Mouse (Mus musculus): ENCODE data around the gene Mat2a. TPM values are rescaled to one million over a fixed set of nuclear protein-coding genes. Genes with fewer than 3 reads are reported as not detected.

The Mat2a gene
- total RNA-seq, 2 experiments from 2014 or later, result 173 to 191 TPM

DNA sequence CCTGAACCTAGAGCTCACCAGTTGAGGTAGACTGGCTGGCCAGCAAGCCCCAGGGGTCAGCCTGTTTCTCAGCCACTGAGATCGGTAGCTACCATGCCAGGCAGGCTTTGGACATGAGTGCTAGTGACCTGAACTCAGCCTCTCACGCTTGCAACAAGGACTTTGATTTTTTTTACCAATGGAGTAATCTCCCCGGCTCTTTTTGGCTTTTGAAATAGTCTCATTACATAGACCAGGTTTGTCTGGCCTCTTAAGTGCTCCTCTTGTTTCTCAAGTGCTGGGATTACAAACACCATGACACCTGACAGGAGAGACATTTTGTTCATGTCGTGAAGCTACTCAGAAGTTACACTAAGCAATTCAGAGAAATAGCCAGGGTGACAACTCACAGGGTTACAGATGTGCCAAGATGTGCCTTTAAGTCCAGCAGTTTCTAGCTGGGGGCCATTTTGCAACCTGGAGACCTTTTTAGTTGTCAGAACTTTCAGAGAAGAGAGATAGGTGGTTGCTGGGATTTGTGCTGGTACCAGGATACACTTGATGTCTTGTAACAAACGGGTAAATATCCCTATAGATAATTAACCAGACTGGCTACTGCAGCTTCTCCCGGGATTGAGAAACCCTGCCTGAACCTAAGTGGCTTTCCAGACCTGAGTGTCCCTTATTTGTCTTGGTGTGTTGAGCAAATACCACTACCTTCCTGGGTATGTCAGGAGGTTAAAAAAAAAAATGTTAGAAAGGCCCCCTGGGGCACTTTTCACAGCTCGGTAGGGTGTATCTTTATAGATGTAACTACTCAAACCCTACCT, 23.2 kb downstream of the Mat2a start:
- no peak for DNase-seq (ENCODE audit: low spot score in 2 of 2)

DNA sequence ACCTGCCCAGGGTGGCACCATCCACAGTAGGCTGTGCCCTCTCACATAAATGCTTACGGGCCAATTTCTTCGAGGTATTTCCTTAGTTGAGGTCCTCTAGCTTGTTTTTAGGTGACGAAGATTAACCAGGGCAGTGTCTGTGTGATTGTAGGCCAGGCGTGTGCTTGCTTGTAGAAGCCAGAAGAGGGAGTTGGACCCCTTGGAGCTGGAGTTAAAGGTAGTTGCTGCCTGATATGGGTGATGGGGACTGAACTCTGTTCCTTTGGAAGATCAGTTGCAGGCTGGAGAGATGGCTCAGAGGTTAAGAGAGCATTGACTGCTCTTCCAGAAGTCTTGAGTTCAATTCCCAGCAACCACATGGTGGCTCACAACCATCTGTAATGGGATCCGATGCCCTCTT, 24.2 kb downstream of the Mat2a start:
- DNase-seq (ENCODE audit: low spot score in 2 of 2), result no peak

DNA sequence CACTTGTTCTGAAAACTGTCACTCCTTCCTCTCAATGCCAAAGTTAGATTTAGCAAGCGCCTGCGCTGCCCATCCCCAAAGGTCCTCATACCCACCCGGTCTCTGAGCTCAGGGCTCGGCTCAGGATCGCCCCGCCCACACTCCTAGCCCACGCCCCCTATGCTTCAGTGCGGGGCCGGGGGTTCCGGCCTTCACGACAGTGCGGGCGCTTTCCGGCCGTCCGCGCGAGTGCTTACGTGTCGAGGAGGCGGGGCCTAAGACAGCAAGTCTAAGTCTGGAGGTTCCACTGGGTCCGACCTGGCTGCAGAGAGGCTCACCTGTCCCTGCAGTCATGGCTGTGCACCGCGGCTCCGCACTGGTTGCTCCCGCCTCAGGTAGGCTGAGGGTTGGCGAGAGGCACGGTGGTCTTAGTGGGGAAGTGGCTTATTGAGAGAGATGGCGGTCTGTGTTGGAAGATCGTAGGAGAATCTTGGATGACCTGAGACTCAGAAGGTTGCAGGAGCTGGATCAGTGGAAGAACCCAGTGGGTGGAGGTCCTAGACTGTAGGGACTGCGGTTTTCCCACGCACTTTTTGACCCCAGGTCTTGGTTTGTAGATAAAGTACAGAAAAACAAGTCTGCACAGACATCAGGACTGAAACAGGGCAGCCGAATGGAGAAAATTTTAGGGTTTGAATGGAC, 25.1 kb downstream of the Mat2a start, which contains the start of gene Ggcx:
Gene Ggcx (plus strand): TSS at position 233 of the 681 bp plus-strand sequence.
- DNase-seq (ENCODE audit: low spot score in 2 of 2), result peak; percentile 91 to 94

DNA sequence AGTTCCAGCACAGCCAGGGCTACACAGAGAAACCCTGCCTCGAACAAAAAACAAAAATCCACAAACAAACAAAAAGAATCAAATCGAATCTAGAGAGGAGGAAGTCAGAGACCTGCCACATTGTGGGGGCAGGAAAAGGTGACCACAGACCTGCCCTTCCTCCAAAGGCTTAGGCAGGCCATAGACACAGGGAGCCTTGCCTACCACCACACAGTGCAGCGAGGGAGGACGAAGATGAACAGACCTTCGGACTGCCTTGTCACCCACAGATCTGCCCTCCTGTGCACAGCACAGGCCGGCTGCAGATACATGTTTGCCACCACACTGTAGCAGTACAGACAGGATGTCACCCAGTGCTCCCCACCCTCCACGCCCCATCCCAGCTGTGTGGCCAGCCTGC, 28.8 kb downstream of the Mat2a start:
- no peak for DNase-seq (ENCODE audit: low spot score in 2 of 2)

DNA sequence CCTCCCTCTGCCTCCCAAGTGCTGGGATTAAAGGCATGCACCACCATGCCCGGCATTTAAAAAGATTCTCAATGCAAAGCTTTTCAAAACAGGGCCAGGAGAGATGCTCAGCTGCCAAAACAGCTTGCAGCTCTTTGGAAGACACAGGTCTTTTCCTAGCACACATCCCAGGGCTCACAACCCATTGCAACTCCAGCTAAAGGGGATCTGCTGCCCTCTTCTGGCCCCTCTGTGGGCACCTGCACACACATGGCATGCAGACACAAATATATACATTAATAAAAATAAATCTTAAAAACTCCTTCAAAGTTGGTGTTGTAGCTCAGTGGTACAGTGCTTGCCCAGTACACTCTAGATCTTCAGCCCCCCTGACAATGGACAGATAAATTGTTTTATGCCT, 29.4 kb downstream of the Mat2a start:
- no peak for DNase-seq (ENCODE audit: low spot score in 2 of 2)

DNA sequence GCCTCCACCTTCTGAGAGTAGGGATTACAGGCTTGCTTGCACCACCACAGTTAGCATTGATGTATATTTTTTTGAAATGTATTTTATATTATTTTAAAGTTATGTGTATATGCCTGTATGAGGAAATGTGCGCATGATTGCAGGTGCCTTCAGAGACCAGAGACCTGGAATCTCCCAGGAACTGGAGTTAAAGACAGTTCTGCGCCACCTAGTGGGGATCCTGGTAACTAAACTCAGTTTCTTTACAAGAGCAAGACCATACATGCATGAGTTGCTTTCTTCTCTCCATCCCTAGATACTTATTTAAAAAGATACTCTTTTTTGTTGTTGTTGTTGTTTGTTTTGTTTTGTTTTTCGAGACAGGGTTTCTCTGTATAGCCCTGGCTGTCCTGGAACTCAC, 29.8 kb downstream of the Mat2a start:
- DNase-seq (ENCODE audit: low spot score in 2 of 2), result peak; percentile 64 to 73

DNA sequence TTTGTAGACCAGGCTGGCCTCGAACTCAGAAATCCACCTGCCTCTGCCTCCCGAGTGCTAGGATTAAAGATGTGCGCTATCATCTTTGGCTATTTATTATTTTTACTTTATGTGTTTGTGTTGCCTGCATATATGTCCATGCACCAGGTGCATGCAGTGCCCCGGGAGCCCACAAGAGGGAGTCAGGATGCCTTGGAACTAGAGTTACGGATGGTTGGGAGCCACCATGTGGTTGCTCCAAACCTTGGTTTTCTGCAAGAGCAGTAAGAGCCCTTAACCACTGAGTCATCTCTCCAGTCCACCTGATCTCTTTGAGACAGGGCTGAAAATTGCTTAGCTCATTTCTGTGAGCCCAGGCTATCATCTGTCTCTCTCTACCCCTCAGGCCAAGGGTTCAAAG, 32.2 kb downstream of the Mat2a start:
- peak; percentile 82 to 83 for DNase-seq (ENCODE audit: low spot score in 2 of 2)

DNA sequence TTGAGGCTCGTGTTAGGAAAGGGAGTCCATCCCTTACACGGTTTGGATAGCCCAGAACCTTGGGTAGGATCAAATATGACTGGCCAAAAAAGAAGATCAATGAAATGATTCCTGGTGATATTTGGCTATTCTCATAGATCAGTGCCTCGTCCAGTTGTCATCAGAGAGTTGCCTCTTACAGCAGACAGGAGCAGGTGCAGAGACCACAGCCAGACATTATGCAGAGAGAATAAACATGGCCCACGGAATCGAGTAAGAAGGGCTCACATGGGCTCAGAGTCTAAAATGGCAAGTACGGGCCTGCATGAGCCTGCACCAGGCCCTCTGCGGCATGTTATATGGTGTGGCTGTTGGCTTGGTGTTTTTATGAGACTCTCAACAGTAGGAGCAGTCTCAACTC, 34.0 kb downstream of the Mat2a start:
- no peak for DNase-seq (ENCODE audit: low spot score in 2 of 2)

DNA sequence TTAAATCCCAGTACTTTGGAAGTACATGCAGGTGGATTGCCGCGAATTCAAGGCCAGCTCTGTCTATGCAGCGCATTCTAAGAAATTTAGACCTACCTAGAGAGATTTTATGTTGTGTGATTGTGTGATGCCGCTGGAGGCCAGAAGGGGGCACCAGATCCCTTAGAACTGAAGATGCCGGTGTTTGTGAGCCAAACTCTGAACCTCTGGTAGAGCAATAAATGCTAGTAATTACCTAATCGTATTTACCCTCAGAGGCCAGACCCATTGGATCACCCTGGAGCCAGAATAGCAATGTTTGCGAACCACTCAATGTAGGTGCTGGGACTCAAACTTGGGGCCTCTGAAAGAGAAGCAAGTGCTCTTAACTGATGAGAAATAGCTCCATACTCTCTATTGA, 37.5 kb downstream of the Mat2a start:
- peak; percentile 76 to 82 for DNase-seq (ENCODE audit: low spot score in 2 of 2)

DNA sequence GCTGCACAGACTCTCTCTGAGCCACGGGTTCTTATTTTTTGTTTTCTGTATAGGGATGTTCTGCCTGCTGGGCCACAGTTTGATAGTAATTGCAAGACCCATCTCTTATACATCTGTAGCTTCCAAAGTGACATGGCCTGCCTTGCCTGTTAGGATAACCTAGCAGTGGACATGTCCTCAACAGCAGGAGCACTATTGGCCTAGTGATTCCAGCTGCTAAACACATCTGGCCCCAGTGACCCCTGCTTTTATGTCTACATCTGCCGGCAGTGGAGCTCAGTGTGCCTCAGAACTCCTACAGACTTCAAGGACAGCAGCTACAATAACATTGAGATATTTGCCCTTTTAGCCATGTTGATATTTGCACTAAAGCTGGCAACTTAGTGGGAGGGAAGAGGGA, 39.4 kb downstream of the Mat2a start:
- DNase-seq (ENCODE audit: low spot score in 2 of 2), result no peak

DNA sequence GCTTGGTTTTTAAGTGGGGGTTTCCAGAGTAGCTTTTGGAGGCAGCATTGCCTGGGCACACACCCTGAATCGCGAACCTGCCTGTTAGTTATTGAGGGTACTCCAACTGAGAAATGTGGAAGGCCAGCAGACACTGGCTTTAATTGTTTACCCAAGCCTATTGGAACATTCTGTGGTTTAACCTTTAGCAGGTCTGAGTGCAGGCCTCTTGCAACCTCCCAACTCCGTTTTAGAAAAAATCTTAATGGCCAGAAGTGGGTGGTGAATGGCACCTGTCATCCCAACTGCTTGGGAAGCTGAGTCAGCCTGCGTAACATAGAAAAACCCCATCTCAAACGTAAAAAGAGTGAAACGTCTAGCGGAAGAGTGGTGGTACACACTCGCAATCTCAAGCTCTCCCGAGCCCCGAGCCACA, 42.5 kb downstream of the Mat2a start:
- no peak for DNase-seq (ENCODE audit: low spot score in 2 of 2)

DNA sequence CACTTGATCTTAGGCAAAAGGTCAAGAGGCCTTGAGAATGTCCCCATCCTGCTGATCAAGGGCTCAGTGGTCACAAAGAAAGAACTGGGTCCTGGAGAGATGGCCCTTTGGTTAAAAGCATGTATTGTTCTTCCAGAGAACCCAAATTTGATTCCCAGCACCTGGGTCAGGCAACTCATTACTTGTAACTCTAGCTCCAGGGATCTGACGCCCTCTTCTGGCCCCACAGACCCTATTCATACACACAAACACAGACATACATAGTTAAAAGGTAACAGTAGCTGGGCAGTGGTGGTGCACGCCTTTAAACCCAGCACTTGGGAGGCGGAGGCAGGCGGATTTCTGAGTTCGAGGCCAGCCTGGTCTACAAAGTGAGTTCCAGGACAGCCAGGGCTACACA, 47.0 kb downstream of the Mat2a start:
- DNase-seq (ENCODE audit: low spot score in 2 of 2), result no peak

DNA sequence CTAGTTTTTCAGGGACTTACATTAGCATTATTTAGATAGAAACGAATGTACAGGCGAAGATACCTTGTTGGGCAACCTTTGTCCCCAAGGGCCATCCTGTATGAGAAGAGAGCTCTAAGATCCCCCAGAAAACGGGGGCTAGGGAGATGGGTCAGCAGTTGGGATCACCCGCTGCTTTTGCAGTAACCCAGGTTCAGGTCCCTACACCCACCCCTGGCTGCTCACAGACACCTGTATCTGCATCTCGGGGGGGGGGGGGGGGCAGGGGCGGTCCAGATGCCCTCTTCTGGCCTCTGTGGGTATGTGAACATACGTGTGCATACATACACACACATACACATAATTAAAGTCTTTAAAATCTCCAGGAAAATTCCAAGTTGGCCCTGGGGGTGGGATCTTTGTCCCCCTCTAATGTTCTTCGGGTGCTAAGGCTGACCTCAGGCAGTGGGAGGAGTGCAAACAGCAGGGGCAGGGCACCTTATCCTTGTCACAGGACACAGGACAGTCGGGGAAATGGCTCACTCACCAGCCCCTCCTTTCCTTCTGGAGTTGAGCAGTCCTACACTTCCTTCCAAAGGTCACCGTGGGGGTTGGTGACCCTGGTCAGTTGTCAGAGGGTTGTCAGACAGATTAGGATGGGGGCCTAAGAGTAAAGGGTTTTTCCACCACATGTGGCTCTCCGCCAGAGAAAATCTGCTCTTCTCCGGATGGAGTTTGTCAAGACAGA, 48.4 kb downstream of the Mat2a start:
- no peak for DNase-seq (ENCODE audit: low spot score in 2 of 2)

DNA sequence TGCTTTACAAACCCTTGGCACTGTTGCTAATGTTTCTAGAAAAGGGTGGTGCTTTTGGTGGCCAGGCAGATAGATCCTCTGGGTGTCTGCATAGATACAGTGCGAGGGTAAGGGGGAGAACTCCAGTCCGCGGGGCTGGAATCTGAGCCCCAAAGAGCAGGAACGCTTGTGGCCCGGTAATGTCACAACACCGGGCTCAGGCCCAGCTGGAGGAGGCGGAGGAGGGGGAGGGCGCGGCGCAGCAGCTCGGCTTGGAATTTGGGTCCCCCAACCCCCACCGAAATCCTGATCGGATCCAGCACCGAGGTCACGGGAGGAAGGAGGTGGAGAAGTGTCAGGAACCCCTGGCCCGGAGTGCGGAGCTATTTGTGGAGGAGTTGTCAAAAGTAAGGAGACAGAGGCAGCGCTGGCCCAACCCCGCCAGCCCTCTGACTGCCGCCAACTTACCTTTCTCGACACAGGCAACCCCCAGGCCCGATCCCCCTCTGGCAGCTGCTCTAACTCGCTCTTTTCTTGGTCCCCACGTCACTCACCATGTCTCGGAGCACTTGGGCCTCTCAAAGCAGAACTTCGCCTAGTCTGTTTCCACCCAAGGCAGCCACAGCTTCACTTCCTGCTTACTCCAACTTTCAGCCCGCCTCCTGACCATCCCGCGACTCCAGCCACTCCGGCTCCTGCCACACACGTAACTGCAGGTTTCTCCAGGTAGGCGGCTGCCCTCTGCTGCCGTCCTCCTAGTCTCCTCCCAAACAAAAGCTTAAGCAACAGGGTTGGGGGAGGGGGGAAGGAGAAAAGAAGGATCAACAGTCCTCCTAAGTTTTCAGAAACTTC, 49.2 kb downstream of the Mat2a start, which contains the start of gene Vamp8:
Gene Vamp8 (minus strand): TSS at position 763 of the 831 bp plus-strand sequence.
- DNase-seq (ENCODE audit: low spot score in 2 of 2), result peak; percentile 62 to 67

DNA sequence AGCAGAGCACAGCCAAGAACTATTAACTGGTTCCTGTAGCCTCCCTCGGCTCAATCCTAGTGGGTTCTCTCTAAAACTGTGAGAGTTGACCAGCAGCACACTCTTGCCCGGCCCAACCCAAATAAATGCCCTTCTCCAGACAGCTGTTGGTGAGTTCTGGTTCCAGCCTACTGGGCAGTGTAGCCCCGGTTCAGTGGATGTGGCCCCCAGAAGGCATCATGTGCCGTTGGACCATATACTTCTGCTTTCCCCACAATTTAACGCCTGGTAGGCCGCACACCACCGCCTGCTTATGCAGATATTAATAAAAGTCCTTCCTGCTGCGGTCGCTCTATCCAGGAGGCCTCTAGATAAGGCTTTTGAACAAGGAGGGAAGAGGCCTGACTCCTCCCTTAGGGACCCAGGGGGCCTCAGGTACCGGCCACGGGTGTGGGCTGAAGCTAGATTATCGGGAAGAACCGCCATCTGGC, 49.9 kb downstream of the Mat2a start:
- DNase-seq (ENCODE audit: low spot score in 2 of 2), result peak in 1 of 2 experiments; percentile 23

DNA sequence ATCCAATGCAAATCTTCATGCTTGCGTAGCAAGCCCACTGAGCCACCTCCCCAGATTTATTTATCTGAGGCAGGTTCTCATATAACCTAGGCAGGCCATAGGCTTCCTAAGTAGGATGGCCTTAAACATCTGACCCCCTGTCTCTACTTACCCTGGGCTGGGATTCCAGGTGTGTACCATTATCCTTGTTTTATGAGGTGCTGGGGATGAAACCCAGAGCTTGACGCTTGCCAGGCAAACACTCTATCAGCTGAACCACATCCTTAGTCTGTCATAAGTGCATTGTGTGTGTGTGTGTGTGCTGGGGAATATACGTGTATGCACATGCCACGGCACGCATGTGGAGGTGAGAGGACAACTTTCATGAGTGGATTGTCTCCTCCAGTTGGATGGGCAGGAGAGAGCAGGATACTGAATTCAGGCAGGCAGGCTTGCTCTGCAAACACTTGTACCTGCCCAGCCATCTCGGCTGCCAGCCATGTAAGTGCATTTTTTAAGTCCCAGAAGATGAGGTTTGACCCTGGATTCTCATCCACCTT, 50.5 kb downstream of the Mat2a start:
- DNase-seq (ENCODE audit: low spot score in 2 of 2), result no peak

DNA sequence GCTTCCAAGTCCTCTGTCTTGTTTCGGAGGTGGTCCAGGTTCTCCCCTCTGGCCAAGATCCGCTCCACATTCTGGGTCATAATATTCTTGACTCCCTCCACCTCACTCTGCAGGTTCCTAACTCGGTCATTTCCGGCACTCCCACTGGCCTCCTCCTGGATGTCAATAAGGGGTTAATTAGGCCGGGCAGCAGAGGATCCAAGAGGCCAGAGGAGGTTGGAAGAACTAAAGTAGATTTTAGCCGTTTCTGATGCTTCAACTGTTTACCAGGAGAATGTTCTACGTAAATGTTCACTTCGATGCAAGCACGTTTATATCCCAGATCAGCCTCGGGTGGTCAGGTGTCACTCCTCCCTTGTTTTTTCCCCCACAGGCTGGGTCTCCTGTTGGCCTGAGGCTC, 51.1 kb downstream of the Mat2a start:
- DNase-seq (ENCODE audit: low spot score in 2 of 2), result no peak

DNA sequence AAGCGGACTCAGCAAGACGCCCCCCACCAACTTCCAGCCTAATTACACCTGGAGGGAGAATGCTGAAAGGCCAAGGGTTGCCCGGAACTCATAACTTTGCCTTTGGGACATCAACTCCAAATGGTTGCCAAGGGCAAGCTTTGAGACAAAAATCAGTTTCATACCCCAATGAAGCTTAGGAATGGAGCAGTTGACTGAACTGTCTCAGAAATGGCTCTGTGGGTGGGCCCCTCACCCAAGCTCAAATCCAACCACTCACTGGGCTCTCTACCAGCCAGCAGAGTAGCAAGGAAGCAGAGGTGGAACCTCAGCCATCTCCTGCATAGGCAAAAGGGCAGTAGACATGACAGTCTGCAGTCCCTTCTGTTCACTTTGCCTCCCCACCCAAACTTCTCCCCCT, 51.5 kb downstream of the Mat2a start:
- DNase-seq (ENCODE audit: low spot score in 2 of 2), result no peak

DNA sequence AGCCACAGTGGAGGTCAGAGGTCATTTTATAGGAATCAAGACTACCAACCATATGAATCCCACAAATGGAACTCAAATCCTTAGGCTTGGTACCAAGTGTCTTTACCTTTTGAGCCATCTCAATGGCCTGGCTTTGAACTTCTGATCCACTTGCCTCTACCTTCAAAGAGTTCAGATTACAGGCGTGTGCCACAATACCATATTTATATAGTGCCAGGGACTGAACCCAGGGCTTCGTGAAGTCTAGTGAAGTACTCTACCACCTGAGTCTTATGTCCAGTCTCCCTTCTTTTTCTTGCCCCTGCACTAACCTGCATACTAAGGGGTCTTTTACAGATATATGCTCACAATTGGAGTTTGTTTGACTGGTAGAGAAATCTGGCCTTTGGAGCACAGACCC, 52.8 kb downstream of the Mat2a start:
- DNase-seq (ENCODE audit: low spot score in 2 of 2), result no peak

DNA sequence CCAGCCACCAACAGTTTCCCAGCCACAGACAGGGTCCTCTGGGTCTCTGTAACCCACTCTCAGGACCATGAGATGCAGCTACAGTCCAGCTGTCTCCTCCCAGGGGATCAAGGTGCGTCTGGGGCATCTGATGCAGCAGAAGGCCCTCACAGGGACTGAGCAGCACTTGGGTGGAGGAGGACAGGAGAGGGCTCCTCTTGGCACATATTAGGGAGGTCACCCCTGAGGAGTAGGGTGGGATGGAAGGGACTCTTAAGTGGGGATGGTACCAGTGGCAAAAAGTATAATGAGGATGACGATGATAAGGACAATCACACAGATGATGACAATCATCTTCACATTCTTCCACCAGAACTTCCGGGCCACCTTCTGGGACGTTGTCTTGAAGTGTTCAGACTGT, 54.1 kb downstream of the Mat2a start:
- DNase-seq (ENCODE audit: low spot score in 2 of 2), result no peak

DNA sequence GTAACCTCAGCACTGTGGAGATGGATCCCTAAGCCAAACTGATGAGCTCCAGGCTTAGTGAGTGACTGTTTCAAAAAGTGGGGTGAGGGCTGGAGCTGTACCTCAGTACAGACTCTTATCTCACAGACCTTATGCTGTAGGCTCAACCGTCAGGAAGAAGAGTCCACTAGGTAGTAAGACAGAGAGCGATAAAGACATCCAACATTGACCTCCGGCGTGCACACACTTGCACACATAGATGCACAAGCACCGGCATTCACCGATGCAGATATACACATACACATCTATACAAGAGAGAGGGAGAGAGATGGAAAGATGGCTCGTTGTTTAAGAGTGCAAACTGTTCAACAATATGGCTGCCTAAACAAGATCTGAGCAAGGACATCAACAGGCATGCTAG, 55.4 kb downstream of the Mat2a start:
- DNase-seq (ENCODE audit: low spot score in 2 of 2), result no peak
